Mouse (Mus musculus) mouse trophoblast stem cell (cell line): ENCODE measurements around the gene Cldn34c2.
"Not testable (repeated sequence)": the region's sequence is repeated elsewhere in the genome, so short reads cannot be mapped to it uniquely, and the experiment has no call there.

Experiments
- in situ Hi-C, 2 experiments: fragments of 300-500 bp; cut with MseI, MboI; formaldehyde crosslinking; loops; 2 replicates in 1 of 2; 3 replicates in 1 of 2; pipeline ENCODE4 v1.15.1; 2025

Cldn34c2 gene

GRCm38 (mm10) chrX:123581400-123581799 is at the start of gene Cldn34c2:
Cldn34c2 (plus strand) TSS chrX:123581700.
- in situ Hi-C loops: not testable (repeated sequence)

GRCm38 (mm10) chrX:123551378-123551777 is 30.1 kb upstream of the Cldn34c2 start:
- in situ Hi-C loops: not testable (repeated sequence)

DNA sequence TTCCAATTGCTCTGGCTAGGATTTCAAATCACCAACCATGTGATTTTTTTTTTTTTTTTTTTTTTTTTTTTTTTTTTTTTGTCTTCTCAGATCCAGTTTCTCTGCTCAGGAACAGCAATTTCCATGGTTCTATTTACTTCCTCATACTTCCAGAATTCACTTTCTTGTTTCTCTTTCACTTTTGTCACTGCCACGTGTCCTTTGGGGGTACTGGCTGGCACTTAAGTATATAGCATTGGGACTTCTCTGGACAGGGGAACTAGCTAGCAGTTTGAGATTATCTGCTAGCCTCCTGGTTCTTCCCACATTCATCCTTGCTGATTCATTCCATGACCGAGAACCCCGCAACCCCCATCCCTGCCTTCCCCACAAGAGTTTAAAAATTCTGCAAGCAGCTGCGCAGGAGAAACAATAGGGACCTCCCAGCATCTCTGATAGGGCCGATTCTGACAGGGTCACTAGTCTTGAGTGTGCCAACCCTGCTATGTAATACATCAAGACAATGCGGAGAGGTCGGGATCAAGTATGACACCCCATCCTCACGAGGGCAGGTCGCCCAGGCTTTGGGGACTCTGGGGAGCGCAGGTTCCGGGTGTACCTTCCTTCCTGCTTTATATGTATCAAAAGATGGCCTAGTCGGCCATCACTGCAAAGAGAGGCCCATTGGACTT is 30.8 kb downstream of the Cldn34c2 start:
- in situ Hi-C loops: not testable (repeated sequence)
